35 mouse cellular contexts compared by ENCODE assay signal in the genomic region with DNA sequence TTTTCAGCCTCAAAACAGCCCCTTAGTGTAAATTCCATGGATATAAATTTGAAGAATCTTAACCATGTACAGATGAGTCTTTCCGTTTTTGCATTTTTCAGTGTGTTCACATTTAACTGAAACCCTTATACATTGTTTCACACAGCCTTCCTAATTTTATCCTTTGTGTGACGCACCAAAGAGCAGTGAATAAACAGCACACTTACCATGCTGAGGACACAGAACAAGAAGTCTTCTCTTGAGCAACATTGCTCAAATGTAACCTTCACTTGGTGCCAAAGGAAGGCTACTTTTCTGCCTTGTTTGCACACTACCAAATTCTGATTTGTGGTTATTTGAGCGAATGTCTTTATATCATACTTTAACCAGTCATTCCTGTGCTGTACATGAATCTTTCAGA.
"Had no signal": no experiment of that assay in that cellular context is flagged by ENCODE, and none has a peak within 500 bp of the region (broad histone marks: within the 10 kb centered on the region; RNA-seq: fewer than 3 reads in every experiment).

No protein-coding gene starts in this region.

- ATAC-seq: hindbrain, embryonic 16.5 days; hindbrain, postnatal 0 days; inflammation-experienced regulatory T-cells, adult 6 months; intestine, embryonic 15.5 days; intestine, embryonic 16.5 days; intestine, postnatal 0 days had no signal

- H3K27me3 ChIP-seq: heart, embryonic 12.5 days; heart, embryonic 13.5 days; heart, embryonic 15.5 days; hindbrain, embryonic 12.5 days; hindbrain, embryonic 13.5 days; hindbrain, embryonic 15.5 days; intestine, embryonic 15.5 days; kidney, embryonic 15.5 days had no signal

- H3K36me3 ChIP-seq: heart, embryonic 10.5 days; heart, embryonic 12.5 days; heart, embryonic 13.5 days; heart, embryonic 15.5 days; hindbrain, embryonic 10.5 days; hindbrain, embryonic 12.5 days; hindbrain, embryonic 13.5 days; hindbrain, embryonic 15.5 days; intestine, embryonic 15.5 days; kidney, embryonic 15.5 days had no signal

- DNase-seq: heart, postnatal 10 days; heart, postnatal 14 days; heart, postnatal 36 days; heart, postnatal 4 days; kidney, adult 11 months; kidney, adult 18-20 months; kidney, adult 2 months; kidney, adult 8-10 months; kidney, adult 9 months; kidney, postnatal 10 days; kidney, postnatal 14 days; kidney, postnatal 25 days; kidney, postnatal 36 days; kidney, postnatal 4 days; layer of hippocampus, adult 9-11 months; layer of hippocampus, postnatal 36 days had no signal

- H3K9ac ChIP-seq: heart, embryonic 12.5 days; heart, embryonic 13.5 days; heart, embryonic 15.5 days; hindbrain, embryonic 12.5 days; hindbrain, embryonic 13.5 days; hindbrain, embryonic 14.5 days; hindbrain, embryonic 15.5 days; intestine, embryonic 15.5 days; kidney, embryonic 15.5 days had no signal

- H3K4me3 ChIP-seq: heart, embryonic 10.5 days; heart, embryonic 12.5 days; heart, embryonic 13.5 days; heart, embryonic 15.5 days; hindbrain, embryonic 10.5 days; hindbrain, embryonic 12.5 days; hindbrain, embryonic 13.5 days; hindbrain, embryonic 15.5 days; intestine, embryonic 15.5 days; kidney, embryonic 15.5 days; layer of hippocampus, adult 2 months had no signal

- H3K4me2 ChIP-seq: heart, embryonic 11.5 days; heart, embryonic 12.5 days; heart, embryonic 13.5 days; heart, embryonic 15.5 days; hindbrain, embryonic 12.5 days; hindbrain, embryonic 13.5 days; hindbrain, embryonic 14.5 days; hindbrain, embryonic 15.5 days; intestine, embryonic 15.5 days; kidney, embryonic 15.5 days had no signal

- H3K9me3 ChIP-seq: heart, embryonic 10.5 days; heart, embryonic 12.5 days; heart, embryonic 13.5 days; heart, embryonic 15.5 days; hindbrain, embryonic 10.5 days; hindbrain, embryonic 12.5 days; hindbrain, embryonic 13.5 days; hindbrain, embryonic 15.5 days; intestine, embryonic 15.5 days; kidney, embryonic 15.5 days had no signal

- H3K27ac ChIP-seq: heart, embryonic 10.5 days; heart, embryonic 13.5 days; heart, embryonic 15.5 days; hindbrain, embryonic 10.5 days; hindbrain, embryonic 12.5 days; hindbrain, embryonic 13.5 days; hindbrain, embryonic 14.5 days; hindbrain, embryonic 15.5 days; hindbrain, postnatal 0 days; intestine, embryonic 15.5 days; kidney, embryonic 15.5 days; kidney, postnatal 0 days; layer of hippocampus, adult 2 months had no signal

- H3K4me1 ChIP-seq: heart, embryonic 15.5 days; hindbrain, embryonic 10.5 days; hindbrain, embryonic 12.5 days; hindbrain, embryonic 13.5 days; hindbrain, embryonic 15.5 days; intestine, embryonic 15.5 days; kidney, embryonic 15.5 days had no signal
